Mouse (Mus musculus): Measurements from ENCODE around the gene Trim44. TPM values are rescaled to one million over a fixed set of nuclear protein-coding genes. Genes with fewer than 3 reads are reported as not detected.

Trim44 gene
- total RNA-seq, 1 experiment from 2014 or later = 69.1 TPM

DNA sequence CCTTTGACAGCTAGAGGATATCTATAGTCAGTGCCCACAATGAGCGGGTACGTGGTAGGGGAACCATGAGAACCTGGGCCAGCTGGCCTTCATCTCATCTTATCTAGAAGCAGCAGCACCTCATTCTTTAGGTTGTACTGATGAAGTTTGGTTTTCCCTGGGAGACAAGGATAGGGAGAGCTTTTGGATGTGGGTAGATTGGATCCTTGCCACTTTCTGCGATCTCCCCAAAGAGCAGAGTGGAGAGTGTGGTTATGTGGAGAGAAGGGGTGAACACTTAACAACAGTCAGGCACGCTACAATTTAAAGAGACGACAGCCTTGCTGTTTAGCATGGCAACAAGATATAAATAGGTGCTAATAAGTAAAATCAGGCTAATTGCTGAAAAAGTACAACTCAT is 119.0 kb downstream of the Trim44 start:
- DNase-seq = no peak

DNA sequence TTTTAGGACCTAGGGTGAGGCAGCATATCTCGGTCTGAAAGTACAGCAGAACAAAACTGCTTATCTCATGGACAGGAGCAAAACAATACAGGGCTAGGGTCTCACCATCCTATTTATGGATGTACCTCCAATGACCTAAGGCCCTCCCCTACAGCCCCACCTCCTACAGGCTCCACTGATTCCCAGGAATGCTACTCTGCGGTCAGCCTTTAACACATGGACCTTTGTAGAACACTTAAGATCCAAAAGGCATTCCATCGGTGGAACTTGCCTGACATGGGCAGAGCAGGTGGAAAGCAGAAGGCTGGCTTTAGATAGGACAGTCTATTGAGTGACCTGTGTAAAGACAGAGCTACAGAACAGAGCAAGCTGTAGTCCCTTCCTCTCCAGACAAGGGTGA is 120.3 kb downstream of the Trim44 start:
- no peak for DNase-seq

DNA sequence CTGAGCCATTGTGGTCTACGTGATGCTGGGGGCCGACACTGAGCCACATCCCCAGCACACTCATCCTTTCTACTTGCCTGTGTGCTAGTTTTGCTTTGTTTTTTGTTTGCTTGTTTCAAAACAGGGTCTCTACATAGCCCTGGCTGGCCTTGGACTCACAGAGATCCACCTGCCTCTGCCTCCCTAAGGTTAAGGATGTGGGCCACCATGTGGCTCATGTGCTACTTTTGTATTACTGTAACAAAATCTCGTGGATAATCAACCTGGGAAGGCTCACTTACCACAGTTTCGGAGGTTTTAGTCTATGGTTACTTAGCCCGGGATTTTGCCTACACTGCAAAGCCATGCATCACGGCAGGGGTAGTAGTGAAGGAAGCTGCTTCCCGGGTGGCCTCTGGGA is 125.5 kb downstream of the Trim44 start:
- no peak for DNase-seq

DNA sequence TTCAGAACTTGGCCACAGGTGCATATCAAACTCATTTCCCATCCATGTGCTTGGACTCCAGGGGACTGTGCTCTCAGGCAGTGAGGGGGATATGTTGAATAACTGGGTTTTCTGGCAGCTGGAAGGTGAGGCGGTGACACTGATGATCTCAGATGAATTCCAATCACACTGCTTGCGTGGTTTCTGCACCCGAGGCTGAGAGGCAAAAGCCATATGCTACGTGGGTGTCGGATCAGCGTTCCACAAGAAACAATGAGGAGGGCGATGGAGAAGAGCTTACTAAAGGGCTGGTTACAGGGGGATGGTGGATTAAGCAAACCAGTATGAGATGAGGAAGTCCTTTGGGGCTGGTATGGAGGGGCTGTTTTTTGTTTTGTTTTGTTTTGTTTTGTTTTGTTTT is 127.8 kb downstream of the Trim44 start:
- DNase-seq = no peak

DNA sequence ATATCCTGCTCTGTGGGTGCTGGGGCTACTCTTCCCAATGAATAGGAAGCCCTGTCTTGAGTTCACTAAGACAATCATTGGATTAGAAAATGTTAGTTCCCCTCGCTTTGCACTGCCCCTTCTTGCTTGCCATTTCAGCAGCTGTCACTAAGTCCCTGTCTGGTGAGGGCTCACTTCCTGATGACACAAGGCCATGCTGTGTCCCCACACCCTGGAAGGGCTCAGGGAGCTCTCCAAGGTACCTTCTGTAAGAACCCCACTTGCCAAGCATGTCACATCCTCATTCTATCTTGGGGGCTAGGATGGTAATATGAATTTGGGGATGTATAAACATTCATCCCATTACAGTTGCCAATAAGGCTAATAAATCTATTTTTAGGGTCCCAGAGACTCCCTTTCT is 129.7 kb downstream of the Trim44 start:
- no peak for DNase-seq

DNA sequence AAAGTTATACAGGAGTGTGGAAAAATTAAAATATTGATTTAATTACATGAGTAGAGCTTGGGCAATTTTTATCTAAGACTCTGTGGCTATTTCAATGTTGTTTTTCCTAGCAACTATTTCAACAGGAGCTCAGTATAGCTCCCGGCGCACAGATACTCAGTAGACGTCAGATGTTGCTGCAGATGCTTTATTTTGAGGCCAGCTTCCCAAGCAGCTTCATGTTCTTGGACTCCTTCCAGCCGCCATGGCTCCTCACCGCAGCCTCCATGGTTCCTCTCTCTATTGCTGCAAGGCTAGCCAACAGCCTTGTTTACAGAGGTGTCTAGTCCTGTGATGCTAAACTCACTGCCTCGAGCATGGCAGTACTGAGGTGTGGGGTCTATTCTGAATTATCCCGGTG is 134.3 kb downstream of the Trim44 start:
- no peak for DNase-seq

DNA sequence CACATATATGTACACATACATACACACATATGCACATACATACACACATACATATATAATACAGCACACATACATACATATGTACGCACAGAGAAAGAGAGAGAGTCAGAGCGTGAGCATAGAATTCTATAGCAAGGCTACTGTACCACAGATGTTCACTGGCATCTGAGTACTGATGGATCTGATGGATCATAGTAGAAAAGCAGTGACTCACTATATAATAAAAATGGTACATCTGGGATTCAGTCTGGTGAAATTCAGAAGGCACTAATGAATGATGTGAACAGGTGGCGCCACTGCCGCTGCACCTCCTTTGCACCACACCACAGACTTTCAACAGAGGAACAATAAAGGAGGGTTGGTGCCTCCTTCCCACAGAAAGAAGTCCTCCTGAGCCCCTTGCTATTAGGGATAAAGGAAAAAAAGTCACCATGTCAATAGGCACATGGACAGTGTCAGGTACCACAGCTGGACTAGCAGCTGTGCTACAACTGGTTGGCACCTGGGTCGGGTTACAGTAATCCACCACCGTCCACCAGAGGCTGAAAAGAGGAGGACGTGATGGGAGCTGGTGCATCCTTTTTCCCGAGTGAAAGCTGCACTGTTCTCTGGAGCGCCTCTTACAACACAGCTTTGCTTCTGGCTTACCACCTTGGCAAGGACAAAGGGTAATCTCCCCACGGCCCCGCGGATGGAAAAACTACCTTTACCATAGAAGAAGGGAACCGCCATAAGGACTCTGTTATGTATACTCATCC is 139.9 kb downstream of the Trim44 start:
- DNase-seq = no peak

DNA sequence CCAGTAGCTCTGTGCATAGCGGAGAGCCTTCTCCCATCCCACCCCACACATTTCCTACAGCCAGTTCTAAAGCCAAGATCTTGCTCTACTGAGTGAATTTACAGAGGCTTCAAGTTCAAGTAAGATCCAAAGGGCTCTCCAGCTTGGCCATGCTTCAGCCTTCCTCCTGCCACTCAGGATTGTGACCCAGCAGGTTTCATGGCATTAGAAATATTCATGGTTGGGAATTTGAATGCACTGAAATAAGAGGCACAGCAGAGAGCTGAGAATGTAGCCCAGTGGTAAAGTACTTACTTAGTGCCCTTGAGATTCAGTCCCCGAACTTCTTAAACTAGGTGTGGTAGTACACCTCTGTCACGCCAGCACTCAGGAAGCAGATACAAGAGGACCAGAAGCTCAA is 140.7 kb downstream of the Trim44 start:
- no peak for DNase-seq

DNA sequence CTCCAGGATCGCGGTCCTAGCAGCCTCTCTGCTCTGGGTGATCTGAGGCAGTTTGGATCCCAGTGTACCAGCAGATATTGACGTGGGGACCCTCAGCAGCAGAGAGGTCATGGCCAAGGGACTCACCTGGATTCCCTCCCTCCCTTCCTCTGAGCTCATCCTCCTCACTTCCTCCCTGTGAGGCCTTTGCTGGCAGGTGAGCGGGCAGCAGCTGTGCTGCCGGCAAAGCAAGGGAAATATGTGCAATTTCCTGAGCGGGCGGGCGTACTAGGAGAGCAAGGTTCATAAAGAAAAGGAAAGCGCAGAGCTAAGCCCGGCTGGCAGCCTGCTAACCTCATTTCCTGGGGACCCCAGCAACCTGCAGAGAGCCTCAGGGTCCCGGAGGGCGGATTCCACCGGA is 148.5 kb downstream of the Trim44 start:
- peak; percentile 9 for DNase-seq

DNA sequence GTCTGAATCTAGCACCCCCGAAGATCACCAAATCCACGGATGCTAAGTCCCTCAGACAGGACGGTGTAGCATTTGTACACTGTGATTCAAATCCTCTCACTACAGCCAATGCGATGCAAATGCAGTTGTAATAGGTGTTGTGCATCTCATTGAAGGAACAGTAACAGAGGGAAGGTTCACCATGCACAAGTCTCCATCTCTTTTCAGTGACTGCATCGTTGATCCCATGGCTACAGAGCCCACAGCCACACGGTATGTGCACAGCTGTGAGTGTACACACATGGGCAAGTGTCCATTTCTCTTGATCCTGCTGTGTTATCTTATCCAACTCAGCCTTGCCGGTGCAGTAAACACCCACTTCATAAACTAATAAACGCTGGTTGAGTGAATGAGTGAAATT is 148.9 kb downstream of the Trim44 start:
- DNase-seq = no peak

DNA sequence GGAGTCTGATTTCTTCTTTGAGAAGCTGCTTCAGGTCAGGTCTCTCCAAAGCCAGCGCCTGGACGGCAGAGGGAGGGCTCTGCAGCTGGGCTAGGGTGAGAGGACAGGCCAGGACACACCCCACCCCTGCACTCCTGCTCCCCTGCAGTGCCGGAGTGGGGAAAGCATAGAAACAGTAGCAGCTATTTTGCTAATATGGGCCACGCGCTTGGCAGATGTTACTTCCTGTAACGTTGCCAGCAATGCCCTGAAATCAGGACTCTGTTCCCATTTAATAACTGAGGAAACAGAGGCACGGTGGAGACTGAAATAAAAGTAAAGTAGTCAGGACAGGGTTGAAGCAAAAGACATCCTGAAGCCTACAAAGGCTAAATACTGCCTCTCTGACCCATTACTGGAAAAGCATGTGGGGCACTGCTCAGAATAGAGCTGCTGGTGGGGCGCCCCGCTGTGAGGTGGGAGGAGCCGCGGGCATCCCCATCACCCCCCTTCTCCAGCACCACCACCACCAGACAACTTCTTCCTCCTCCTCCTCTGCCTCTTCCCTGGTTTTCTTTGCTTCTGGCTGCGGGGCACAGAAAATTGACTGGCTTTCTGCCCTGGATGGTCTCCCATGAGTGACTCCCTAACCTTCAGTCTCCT is 149.5 kb downstream of the Trim44 start:
- no peak for DNase-seq

DNA sequence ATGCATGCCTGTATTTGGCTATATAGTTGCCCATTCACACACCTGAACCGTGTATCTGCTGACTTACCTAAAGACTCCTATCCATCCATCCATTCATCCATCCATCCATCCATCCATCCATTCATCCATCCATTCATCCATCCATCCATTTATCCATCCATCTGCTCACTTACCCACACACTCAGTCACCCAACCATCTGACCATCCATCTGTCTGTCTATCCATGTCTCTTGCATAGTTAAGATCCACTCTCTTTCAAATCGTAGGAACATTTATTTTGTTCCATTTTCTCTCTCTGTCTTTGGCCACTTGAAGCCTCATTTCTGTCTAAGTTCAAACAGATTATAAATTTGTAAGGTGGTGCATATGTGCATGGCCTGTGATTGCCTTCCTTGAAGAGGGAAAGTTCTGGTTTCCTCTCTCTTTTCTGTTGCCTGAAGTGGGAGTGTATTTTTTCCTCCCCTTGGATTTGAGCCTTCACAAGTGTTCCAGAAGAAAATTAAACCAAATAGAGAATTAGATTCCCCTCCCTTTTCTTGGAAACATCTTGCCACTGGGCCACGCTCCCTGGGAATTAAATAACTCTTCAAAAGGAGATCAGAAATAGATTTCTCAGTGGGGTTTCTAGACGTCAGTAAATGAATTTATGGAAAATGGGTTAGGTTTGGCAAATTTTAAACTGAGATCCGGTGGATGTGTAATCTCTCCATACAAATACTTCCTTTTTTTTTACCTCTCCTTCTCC is 150.9 kb downstream of the Trim44 start:
- no peak for DNase-seq

DNA sequence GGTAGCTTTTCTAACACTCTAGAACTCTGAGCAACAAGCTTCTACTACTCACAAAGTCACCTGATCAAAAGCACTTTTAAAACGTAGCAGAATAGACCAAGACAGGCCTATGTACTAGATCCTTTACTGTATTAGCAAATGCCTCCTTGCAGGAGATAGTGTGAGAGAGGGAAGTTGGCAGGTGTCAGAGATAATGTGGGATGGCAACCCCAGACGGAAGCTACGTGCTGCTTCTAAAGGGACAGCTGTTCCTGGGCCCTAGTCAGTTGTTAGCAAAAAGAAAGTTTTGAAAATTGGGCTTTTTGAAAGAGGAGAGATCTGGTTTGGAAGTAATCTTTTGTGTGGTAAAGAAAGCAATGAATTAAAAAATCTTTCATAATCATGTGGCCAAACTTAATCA is 151.5 kb downstream of the Trim44 start:
- DNase-seq = no peak

DNA sequence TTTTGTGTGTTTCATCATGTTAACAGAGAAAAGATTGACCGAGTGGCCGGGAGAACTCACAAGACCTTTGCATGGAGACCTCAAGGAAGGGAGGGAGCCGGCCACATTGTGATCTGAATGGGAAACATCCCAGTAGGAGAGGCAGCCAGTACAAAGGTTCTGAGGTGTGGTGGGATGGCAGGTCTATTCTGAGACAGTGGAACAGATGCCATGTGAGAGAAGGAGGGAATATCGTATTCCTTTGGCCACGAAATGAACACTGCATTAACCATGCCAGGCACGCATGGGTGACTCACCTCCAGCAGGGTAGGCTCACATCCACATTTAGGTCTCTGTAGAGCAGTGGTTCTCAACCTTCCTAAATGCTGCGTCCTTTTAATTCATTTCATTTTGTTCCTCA is 154.4 kb downstream of the Trim44 start:
- DNase-seq = no peak

DNA sequence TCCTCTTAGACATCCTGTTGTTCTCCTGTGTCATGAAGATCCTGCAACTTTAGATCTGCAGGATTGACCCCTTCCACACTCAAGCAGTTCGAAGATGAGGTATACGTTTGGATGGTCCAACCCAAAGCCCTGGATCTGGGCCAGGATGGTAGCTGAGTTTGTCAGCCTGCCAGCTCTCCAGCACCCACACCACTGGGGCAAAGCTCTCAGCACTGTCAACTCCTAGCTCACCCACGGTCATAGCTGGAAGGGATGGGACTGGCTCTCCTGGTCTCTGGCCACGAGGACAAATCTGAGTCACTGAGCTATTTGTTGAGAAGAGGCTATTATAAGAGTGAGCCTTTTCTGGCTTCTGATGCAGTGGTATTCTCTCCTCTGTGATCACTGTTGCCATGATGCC is 155.0 kb downstream of the Trim44 start:
- DNase-seq = peak; percentile 21

Other genes starting within 250 kb of the Trim44 start
- gene Ldlrad3, start 221.4 kb downstream of the Trim44 start, total RNA-seq (2021) = 8.8 TPM in 2 replicates
- 0.52 and 0.86 TPM in 2 replicates for gene Fjx1, start 44.7 kb upstream of the Trim44 start, total RNA-seq (2021)
- 0.86 and 1.4 TPM in 2 replicates for gene Pamr1, start 142.2 kb upstream of the Trim44 start, total RNA-seq (2021)